Mouse (Mus musculus): Measurements from ENCODE around the gene Rbm15. TPM values are rescaled to one million over a fixed set of nuclear protein-coding genes. Genes with fewer than 3 reads are reported as not detected.

Rbm15 gene
- polyA plus RNA-seq, 1 experiment from 2014 or later: 10.5 TPM

Other genes with a start within 250 kb of the Rbm15 start
- 0.73 and 0.83 TPM in 2 replicates for gene Kcna2, start 232.5 kb downstream of the Rbm15 start, polyA plus RNA-seq (2015; fragmentation: Nextera tagmentation; extraction: Ambion mirVana)
- not detected in 2 replicates for gene Kcna10, start 150.6 kb downstream of the Rbm15 start, polyA plus RNA-seq (2015; fragmentation: Nextera tagmentation; extraction: Ambion mirVana)
- gene Cym, start 111.9 kb downstream of the Rbm15 start, polyA plus RNA-seq (2015; fragmentation: Nextera tagmentation; extraction: Ambion mirVana): 0.14 TPM in 1 of 2 replicates, not detected in the other
- gene A630076J17Rik, start 103.1 kb downstream of the Rbm15 start, polyA plus RNA-seq (2015; fragmentation: Nextera tagmentation; extraction: Ambion mirVana): not detected in 2 replicates
- gene Prok1, start 94.0 kb downstream of the Rbm15 start, polyA plus RNA-seq (2015; fragmentation: Nextera tagmentation; extraction: Ambion mirVana): 0.08 TPM in 1 of 2 replicates, not detected in the other
- gene Lamtor5, start 54.8 kb downstream of the Rbm15 start, polyA plus RNA-seq (2015; fragmentation: Nextera tagmentation; extraction: Ambion mirVana): 213 and 228 TPM in 2 replicates
- gene Slc16a4, start 42.4 kb downstream of the Rbm15 start, polyA plus RNA-seq (2015; fragmentation: Nextera tagmentation; extraction: Ambion mirVana): 2.6 and 3.1 TPM in 2 replicates
- gene Kcnc4, start 125.9 kb upstream of the Rbm15 start, polyA plus RNA-seq (2015; fragmentation: Nextera tagmentation; extraction: Ambion mirVana): 1.6 and 1.8 TPM in 2 replicates
- 17.2 and 19.6 TPM in 2 replicates for gene Slc6a17, start 184.3 kb upstream of the Rbm15 start, polyA plus RNA-seq (2015; fragmentation: Nextera tagmentation; extraction: Ambion mirVana)
- 0.13 TPM in 1 of 2 replicates, not detected in the other for gene Ubl4b, start 221.4 kb upstream of the Rbm15 start, polyA plus RNA-seq (2015; fragmentation: Nextera tagmentation; extraction: Ambion mirVana)

Data from forebrain, embryonic 15.5 days (tissue).